Mouse (Mus musculus): ENCODE results near the gene Rfx8.

DNA sequence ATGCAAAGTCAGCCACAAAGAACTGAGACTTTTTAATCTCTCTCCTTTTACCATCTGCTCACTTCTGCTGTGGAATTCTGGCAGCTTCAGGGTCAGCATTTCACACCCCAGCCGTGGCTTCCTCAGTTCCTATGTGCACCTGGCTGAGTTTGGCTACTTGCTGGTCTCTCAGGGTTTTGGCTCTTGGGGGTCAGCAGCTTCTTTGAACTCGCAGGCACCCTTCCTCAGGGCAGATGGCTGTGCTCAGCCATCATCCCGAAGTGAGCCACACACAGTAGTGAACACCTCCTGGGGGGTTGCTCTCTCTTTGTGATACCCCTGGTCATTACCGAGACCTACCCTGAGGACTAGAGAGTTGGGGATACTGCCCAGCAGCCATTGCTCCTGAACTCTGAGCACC is 29.7 kb downstream of the Rfx8 start:
- TF ChIP-seq EP300 (IDR thresholded peaks at IDR 0.05) (no peak), CTCF (IDR thresholded peaks at IDR 0.05) (no peak)

Measured in lung, postnatal 0 days (tissue).